Mouse (Mus musculus) midbrain, embryonic 12.5 days (tissue): ENCODE results near the gene Atrnl1. TPM values are rescaled to one million over a fixed set of nuclear protein-coding genes. Genes with fewer than 3 reads are reported as not detected.
"Not testable (repeated sequence)": the region's sequence is repeated elsewhere in the genome, so short reads cannot be mapped to it uniquely, and the experiment has no call there.

ENCODE experiments used
- ATAC-seq: fragments of 200-750 bp; cut with Nextera tagmentation; 2 replicates; pipeline ENCODE4 v1.8.0; 2017; ENCODE audit warnings: low read depth, moderate TSS enrichment, moderate library complexity; ENCODE audit not compliant: low FRiP score
- H3K27ac ChIP-seq: fragments of 300-500 bp; sonication (generic); replicated peaks from 2 replicates; pipeline ENCODE4 v1.5.1; 2016; ENCODE audit warnings: mild to moderate bottlenecking
- H3K27me3 ChIP-seq: fragments of 300-500 bp; sonication (generic); 2 replicates; pipeline ENCODE4 v1.6.1; 2016; ENCODE audit warnings: mild to moderate bottlenecking
- H3K36me3 ChIP-seq: fragments of 300-500 bp; sonication (generic); 2 replicates; pipeline ENCODE4 v1.6.1; 2016
- H3K4me1 ChIP-seq: fragments of 300-500 bp; sonication (generic); 2 replicates; pipeline ENCODE4 v1.6.1; 2016
- H3K4me2 ChIP-seq: fragments of 300-500 bp; sonication (generic); replicated peaks from 2 replicates; pipeline ENCODE4 v1.6.1; 2016; ENCODE audit warnings: mild to moderate bottlenecking, moderate library complexity
- H3K4me3 ChIP-seq: fragments of 300-500 bp; sonication (generic); 2 replicates; pipeline ENCODE4 v1.5.1; 2016; ENCODE audit warnings: mild to moderate bottlenecking
- H3K9ac ChIP-seq: fragments of 300-500 bp; sonication (generic); replicated peaks from 2 replicates; pipeline ENCODE4 v1.6.1; 2016; ENCODE audit warnings: mild to moderate bottlenecking, moderate library complexity
- H3K9me3 ChIP-seq: fragments of 300-500 bp; sonication (generic); 2 replicates; pipeline ENCODE4 v1.6.1; 2016; ENCODE audit warnings: mild to moderate bottlenecking
- WGBS: fragments of 180-500 bp; shearing (Covaris S2); methylation state at CpG from one replicate; pipeline ENCODE4 v1.1.7; 2016; 5-methylcytosine and 5-hydroxymethylcytosine counted together
- polyA plus RNA-seq: library from polyadenylated mRNA; unstranded; fragments of >200 nt; fragmentation: Nextera tagmentation; extraction: Ambion mirVana; gene quantifications from 2 replicates; pipeline ENCODE4 v1.2.1, GENCODE M21; 2016

Gene Atrnl1
- polyA plus RNA-seq, 1 experiment from 2014 or later = 11.2 TPM

DNA sequence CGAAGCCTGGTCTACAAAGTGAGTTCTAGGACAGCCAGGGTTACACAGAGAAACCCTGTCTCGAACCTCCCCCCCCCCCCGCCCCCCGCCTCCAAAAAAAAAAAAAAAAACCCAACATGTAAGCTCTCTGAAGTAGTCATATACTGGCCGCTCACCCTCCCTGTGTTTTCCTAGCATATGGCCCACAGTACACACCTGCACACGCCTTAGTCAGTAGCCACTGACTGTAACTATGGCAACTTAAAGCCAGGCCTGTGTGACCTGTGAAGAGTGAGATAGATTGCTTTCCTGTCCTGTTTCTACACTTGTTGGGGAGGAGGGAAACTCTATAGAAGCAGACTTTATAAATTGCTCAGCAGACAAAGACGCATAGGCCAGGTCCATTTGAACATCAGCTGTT is 239.1 kb downstream of the Atrnl1 start:
- no peak overlapping the region for H3K4me3 ChIP-seq
- H3K27ac ChIP-seq = no peak overlapping the region
- H3K4me2 ChIP-seq = no peak overlapping the region
- H3K36me3 ChIP-seq = no peaks in the 10 kb centered on the region
- H3K27me3 ChIP-seq = no peaks in the 10 kb centered on the region
- H3K4me1 ChIP-seq = no peaks in the 10 kb centered on the region
- no peak overlapping the region for H3K9ac ChIP-seq
- no peak for ATAC-seq
- no peaks in the 10 kb centered on the region; the same call in 1 of the 2 replicates for H3K9me3 ChIP-seq
- WGBS = 91% methylated on average over 4 of the region's 7 CpGs

- no peak overlapping the region for H3K4me2 ChIP-seq
- 91% methylated on average over 4 of the region's 4 CpGs for WGBS
- no peak overlapping the region for H3K4me3 ChIP-seq
- H3K27ac ChIP-seq = no peak overlapping the region
- H3K4me1 ChIP-seq = peaks cover 17% of the 10 kb centered on the region
- no peak for ATAC-seq
- H3K9me3 ChIP-seq = 0 out of 2 replicates have a peak, but pooled peaks cover under 1% of the 10 kb centered on the region
- no peaks in the 10 kb centered on the region for H3K36me3 ChIP-seq
- H3K9ac ChIP-seq = no peak overlapping the region
- no peaks in the 10 kb centered on the region for H3K27me3 ChIP-seq
These were observed 257.5 kb downstream of the Atrnl1 start for GRCm38 (mm10) chr19:57868350-57868749.

- ATAC-seq = no peak
- WGBS = 28% methylated on average over 13 of the region's 13 CpGs
- peaks cover 15% of the 10 kb centered on the region for H3K4me1 ChIP-seq
- H3K4me3 ChIP-seq = no peak overlapping the region
- no peaks in the 10 kb centered on the region for H3K27me3 ChIP-seq
- H3K27ac ChIP-seq = 0 out of 2 replicates have a peak overlapping the region, but pooled peaks have one; percentile 1
- peak overlapping the region; percentile 37 for H3K4me2 ChIP-seq
- H3K9me3 ChIP-seq = no peaks in the 10 kb centered on the region
- no peaks in the 10 kb centered on the region for H3K36me3 ChIP-seq
- H3K9ac ChIP-seq = no peak overlapping the region
These were observed 260.0 kb downstream of the Atrnl1 start for GRCm38 (mm10) chr19:57870871-57871270.

DNA sequence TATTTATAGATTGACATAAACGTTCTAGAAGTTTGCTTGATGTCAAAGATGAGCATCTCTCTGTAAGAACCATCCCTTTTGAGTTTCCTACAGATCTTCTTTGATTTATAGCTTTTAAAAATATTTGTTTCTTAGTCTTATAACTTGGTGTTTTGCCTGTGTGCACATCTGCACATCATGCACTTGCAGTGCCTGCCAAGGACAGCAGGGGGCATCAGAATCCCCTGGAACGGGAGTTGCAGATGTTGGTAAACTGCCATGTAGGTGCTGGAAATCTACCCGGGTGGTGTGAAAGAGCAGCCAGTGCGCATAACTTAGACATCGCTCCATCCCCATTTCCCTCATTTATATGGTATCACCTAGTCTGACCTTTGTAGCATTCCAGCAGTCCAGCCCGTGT is 265.2 kb downstream of the Atrnl1 start:
- whole genome bisulfite sequencing = 92% methylated on average over 6 of the region's 6 CpGs
- ATAC-seq = no peak
- Histone ChIP-seq H3K36me3 (no peaks in the 10 kb centered on the region), H3K4me1 (peaks cover 6% of the 10 kb centered on the region), H3K9ac (no peak overlapping the region), H3K9me3 (no peaks in the 10 kb centered on the region), H3K27me3 (no peaks in the 10 kb centered on the region), H3K4me2 (no peak overlapping the region), H3K27ac (no peak overlapping the region), H3K4me3 (no peak overlapping the region)

DNA sequence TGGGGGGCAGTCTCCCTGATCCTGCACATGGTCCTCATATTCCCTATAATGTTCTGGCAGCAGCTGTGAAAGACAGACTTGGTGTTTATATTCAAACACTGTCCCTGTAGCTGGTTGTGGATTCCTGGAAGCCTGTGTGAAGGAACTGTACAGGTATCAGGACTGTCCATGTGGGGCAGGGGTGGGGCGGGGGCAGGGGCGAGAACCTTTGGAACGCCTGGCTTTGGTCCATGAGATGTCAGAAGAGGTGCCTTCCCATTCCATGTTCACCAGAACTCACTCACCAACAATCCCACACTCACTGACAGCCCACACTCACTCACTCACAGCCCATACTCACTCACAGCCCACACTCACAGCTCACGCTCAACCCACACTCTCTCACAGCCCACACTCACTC is 266.5 kb downstream of the Atrnl1 start:
- no peak overlapping the region for H3K4me3 ChIP-seq
- no peaks in the 10 kb centered on the region for H3K36me3 ChIP-seq
- H3K4me1 ChIP-seq = no peaks in the 10 kb centered on the region
- H3K9me3 ChIP-seq = no peaks in the 10 kb centered on the region
- 91% methylated on average over 4 of the region's 4 CpGs for WGBS
- no peaks in the 10 kb centered on the region for H3K27me3 ChIP-seq
- no peak overlapping the region for H3K4me2 ChIP-seq
- no peak for ATAC-seq
- no peak overlapping the region for H3K27ac ChIP-seq
- H3K9ac ChIP-seq = no peak overlapping the region

- 88% methylated on average over 9 of the region's 9 CpGs for WGBS
- no peak overlapping the region for H3K27ac ChIP-seq
- no peak for ATAC-seq
- H3K9ac ChIP-seq = no peak overlapping the region
- no peak overlapping the region for H3K4me2 ChIP-seq
- no peaks in the 10 kb centered on the region for H3K36me3 ChIP-seq
- no peaks in the 10 kb centered on the region for H3K27me3 ChIP-seq
- H3K4me3 ChIP-seq = no peak overlapping the region
- H3K9me3 ChIP-seq = no peaks in the 10 kb centered on the region
- H3K4me1 ChIP-seq = no peaks in the 10 kb centered on the region
These were observed 267.7 kb downstream of the Atrnl1 start for GRCm38 (mm10) chr19:57878583-57878982.

GRCm38 (mm10) chr19:57879841-57880240 is 269.0 kb downstream of the Atrnl1 start:
- not testable (repeated sequence) for H3K4me2 ChIP-seq, H3K9ac ChIP-seq, H3K27ac ChIP-seq, H3K4me3 ChIP-seq, H3K9me3 ChIP-seq, H3K36me3 ChIP-seq, H3K4me1 ChIP-seq, ATAC-seq, H3K27me3 ChIP-seq
- WGBS = 78% methylated on average over 1 of the region's 1 CpGs

DNA sequence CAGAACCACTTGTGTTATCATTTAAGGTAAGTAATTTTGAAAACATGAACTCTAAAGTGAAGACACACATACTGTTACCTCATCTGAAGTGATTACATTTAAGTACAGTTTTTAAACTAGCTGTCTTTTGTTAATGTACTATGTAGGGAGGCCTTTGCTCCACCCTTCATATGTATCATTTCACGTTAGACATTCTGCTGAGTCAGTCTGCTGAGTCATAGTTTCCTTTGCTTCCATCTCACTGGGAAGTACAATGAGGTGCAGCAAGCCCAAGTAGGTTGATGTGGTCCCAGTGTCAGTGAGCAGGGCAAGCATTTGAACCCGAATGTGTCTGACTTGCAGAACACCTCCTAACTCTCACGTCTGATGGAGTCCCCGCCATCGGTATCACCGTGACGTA is 271.1 kb downstream of the Atrnl1 start:
- peaks cover 1% of the 10 kb centered on the region; the same call in 1 of the 2 replicates for H3K4me1 ChIP-seq

DNA sequence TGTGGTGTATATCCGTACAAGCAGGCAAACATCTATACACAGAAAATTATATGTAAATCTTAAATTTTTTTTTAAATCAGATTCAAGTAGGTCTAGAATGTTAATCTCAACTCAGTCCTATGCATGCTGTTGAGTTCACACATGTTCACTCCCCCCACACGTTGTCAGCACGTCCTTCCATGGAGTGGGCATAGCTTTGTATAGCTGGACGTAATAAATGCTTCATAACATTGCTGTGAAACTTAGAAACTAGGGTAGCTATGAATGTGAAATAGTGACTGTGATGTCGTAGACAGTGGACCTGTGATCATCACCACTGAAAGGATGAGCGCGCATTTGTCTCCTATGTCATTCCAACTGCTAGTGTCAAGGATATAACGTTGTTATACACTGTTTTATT is 278.0 kb downstream of the Atrnl1 start:
- Histone ChIP-seq H3K36me3 (no peaks in the 10 kb centered on the region), H3K4me2 (no peak overlapping the region), H3K4me3 (no peak overlapping the region), H3K4me1 (peaks cover 17% of the 10 kb centered on the region), H3K27me3 (no peaks in the 10 kb centered on the region), H3K9ac (no peak overlapping the region), H3K27ac (no peak overlapping the region), H3K9me3 (no peaks in the 10 kb centered on the region)
- ATAC-seq = no peak
- WGBS = 92% methylated on average over 8 of the region's 8 CpGs

More for the DNA sequence above, 271.1 kb downstream of the Atrnl1 start:
- H3K9ac ChIP-seq = no peak overlapping the region
- no peaks in the 10 kb centered on the region for H3K36me3 ChIP-seq
- WGBS = 93% methylated on average over 7 of the region's 7 CpGs
- no peaks in the 10 kb centered on the region for H3K27me3 ChIP-seq
- no peaks in the 10 kb centered on the region for H3K9me3 ChIP-seq
- H3K4me3 ChIP-seq = no peak overlapping the region
- no peak overlapping the region for H3K4me2 ChIP-seq
- H3K27ac ChIP-seq = no peak overlapping the region
- no peak for ATAC-seq

DNA sequence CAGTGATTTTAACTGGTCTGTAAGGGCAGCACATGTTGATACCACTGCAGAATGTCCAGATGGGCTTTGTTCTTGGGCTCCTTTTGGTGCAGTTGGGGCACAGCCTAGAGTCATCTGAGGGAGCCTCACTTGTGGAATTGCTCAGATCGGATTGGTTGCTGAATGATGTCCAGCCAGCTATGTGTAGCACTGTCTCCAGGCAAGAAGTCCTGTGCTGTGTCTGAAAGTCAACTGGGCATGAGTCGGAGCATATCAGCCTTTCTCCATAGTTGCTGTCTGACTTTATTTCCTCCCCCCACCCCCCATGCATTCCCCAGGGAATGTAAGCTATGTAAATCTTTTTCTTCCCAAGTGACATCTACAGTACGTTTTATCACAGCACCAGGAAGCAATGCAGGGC is 278.9 kb downstream of the Atrnl1 start:
- Histone ChIP-seq H3K9ac (no peak overlapping the region), H3K27me3 (no peaks in the 10 kb centered on the region), H3K4me3 (no peak overlapping the region), H3K36me3 (no peaks in the 10 kb centered on the region), H3K4me2 (no peak overlapping the region), H3K4me1 (peaks cover 17% of the 10 kb centered on the region), H3K27ac (no peak overlapping the region), H3K9me3 (no peaks in the 10 kb centered on the region)
- 45% methylated on average over 3 of the region's 3 CpGs for WGBS
- ATAC-seq = no peak

DNA sequence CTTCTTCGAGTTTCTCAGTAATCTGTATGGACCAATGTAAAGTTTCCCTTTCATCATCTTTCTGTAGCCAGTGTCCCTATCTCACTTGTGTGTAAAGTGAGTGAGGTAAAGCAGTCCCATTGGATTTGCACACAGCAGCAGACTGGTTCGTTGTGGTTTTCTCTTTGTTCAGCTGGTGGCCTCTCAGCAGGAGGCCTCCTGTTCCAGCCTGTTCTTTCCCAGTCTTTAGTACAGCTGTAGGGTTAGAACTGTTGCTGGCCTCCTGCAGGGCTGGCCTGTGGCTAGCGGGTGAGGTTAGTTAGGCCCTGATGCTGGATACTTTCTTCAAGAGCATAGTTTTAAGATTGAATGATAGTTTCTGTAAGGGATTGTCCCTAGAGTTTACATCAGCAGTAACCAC is 280.1 kb downstream of the Atrnl1 start:
- Histone ChIP-seq H3K27ac (no peak overlapping the region; the same call in 1 of the 2 replicates), H3K36me3 (no peaks in the 10 kb centered on the region), H3K4me2 (no peak overlapping the region), H3K9ac (no peak overlapping the region), H3K27me3 (no peaks in the 10 kb centered on the region), H3K4me3 (no peak overlapping the region), H3K9me3 (no peaks in the 10 kb centered on the region), H3K4me1 (peaks cover 17% of the 10 kb centered on the region)
- no peak for ATAC-seq
- 21% methylated on average over 3 of the region's 3 CpGs for WGBS

- ATAC-seq = no peak
- Histone ChIP-seq H3K27ac (no peak overlapping the region), H3K4me1 (peaks cover 12% of the 10 kb centered on the region), H3K9me3 (no peaks in the 10 kb centered on the region), H3K27me3 (no peaks in the 10 kb centered on the region), H3K4me3 (no peak overlapping the region), H3K36me3 (no peaks in the 10 kb centered on the region), H3K9ac (no peak overlapping the region), H3K4me2 (no peak overlapping the region)
- 55% methylated on average over 1 of the region's 1 CpGs for WGBS
These were observed 283.4 kb downstream of the Atrnl1 start for GRCm38 (mm10) chr19:57894191-57894590.

DNA sequence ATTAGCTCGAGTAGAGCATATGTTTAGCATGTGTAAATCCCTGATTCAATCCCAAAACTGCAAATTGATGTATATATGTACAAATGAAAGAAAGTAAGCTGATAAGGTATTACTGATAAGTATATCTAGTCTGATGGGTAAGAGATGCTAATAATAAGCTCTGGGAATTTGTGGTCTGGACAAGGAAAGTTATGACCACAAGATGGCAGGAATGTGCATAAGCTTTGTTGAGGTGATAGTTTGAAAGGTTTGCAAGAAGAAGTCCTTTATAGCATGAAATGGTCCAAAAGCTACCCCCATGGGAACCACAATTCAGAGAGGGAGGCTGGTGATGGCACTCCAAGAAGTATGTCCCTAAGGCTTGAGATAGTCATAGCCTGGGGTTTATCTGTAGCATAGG is 289.2 kb downstream of the Atrnl1 start:
- no peak for ATAC-seq
- Histone ChIP-seq H3K9ac (no peak overlapping the region), H3K27me3 (no peaks in the 10 kb centered on the region), H3K27ac (no peak overlapping the region), H3K4me1 (no peaks in the 10 kb centered on the region), H3K36me3 (no peaks in the 10 kb centered on the region), H3K4me3 (no peak overlapping the region), H3K9me3 (no peaks in the 10 kb centered on the region), H3K4me2 (no peak overlapping the region)
- WGBS = 73% methylated on average over 1 of the region's 1 CpGs
